Mouse (Mus musculus): ENCODE measurements around the gene Crlf2.

DNA sequence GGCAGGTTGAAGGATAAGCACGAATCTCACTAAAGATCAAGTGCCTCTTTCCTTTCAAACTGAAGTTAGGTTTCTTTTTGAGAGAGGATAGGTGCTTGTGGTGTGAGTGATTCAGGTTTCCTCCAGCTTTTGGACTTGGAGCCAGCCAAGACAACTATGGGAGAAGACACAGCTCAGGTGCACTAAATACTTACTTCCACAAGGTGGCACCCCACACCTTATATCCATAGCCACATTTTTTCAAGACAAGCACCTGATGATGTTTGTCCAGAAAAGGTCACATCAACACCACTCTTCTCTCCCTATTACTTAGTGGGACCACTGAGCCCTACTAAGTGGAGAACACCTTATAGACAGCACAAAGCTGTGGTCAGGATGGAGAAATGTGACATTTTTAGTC, 52.1 kb downstream of the Crlf2 start:
- no peak for TF ChIP-seq CTCF (IDR thresholded peaks at IDR 0.05; ENCODE audit: control insufficient read depth, insufficient read depth, low read length)
- no peak for TF ChIP-seq POLR2A (IDR thresholded peaks at IDR 0.05; ENCODE audit: borderline replicate concordance, control insufficient read depth, low read depth, low read length)
